Mouse (Mus musculus) hindbrain, postnatal 0 days (tissue): ENCODE measurements around the gene Spn. TPM values are rescaled to one million over a fixed set of nuclear protein-coding genes. Genes with fewer than 3 reads are reported as not detected.

Experiments used
- ATAC-seq: fragments of 200-750 bp; cut with Nextera tagmentation; 2 replicates; pipeline ENCODE4 v1.8.0; 2017; ENCODE audit warnings: mild to moderate bottlenecking, moderate TSS enrichment, moderate library complexity
- DNase-seq: peaks from one replicate; pipeline ENCODE4 v3.0.0-alpha.2; 2015; ENCODE audit warnings: low spot score
- H3K27ac ChIP-seq: fragments of 300-500 bp; sonication (generic); 2 replicates; pipeline ENCODE4 v1.5.1; 2014; ENCODE audit warnings: mild to moderate bottlenecking
- H3K27me3 ChIP-seq: fragments of 300-500 bp; sonication (generic); 2 replicates; pipeline ENCODE4 v1.6.1; 2014; ENCODE audit warnings: low read length, mixed read lengths; ENCODE audit not compliant: insufficient read depth
- H3K36me3 ChIP-seq: fragments of 300-500 bp; sonication (generic); 2 replicates; pipeline ENCODE4 v1.6.1; 2014; ENCODE audit warnings: low read length, mixed read lengths; ENCODE audit not compliant: insufficient read depth
- H3K4me1 ChIP-seq: fragments of 300-500 bp; sonication (generic); 2 replicates; pipeline ENCODE4 v1.6.1; 2014; ENCODE audit warnings: antibody characterized with exemption, low read length, mixed read lengths; ENCODE audit not compliant: insufficient read depth
- H3K4me2 ChIP-seq: fragments of 300-500 bp; sonication (generic); 2 replicates; pipeline ENCODE4 v1.6.1; 2014; ENCODE audit warnings: low read depth, mild to moderate bottlenecking, low read length, moderate library complexity, mixed read lengths
- H3K4me3 ChIP-seq: fragments of 300-500 bp; sonication (generic); 2 replicates; pipeline ENCODE4 v1.5.1; 2014; ENCODE audit warnings: low read length
- H3K9ac ChIP-seq: fragments of 300-500 bp; sonication (generic); replicated peaks from 2 replicates; pipeline ENCODE4 v1.6.1; 2014; ENCODE audit warnings: mild to moderate bottlenecking, low read length, moderate library complexity, mixed read lengths
- H3K9me3 ChIP-seq: fragments of 300-500 bp; sonication (generic); 2 replicates; pipeline ENCODE4 v1.6.1; 2016; ENCODE audit warnings: low read length, mixed read lengths
- CTCF ChIP-seq: IDR thresholded peaks from 2 replicates; pipeline ENCODE4 v1.5.1; 2016; ENCODE audit warnings: antibody characterized with exemption, control low read depth, low read depth
- WGBS: fragments of 180-500 bp; shearing (Covaris S2); extraction: QIAGEN DNeasy Blood & Tissue Kit; methylation state at CpG from one replicate; pipeline ENCODE4 v1.1.7; 2014; 5-methylcytosine and 5-hydroxymethylcytosine counted together
- polyA plus RNA-seq: library from polyadenylated mRNA; unstranded; fragments of >200 nt; fragmentation: Nextera tagmentation; extraction: Ambion mirVana; gene quantifications from 2 replicates; pipeline ENCODE4 v1.2.1, GENCODE M21; 2015
- total RNA-seq: library from RNA; depleted of rRNA; stranded (reverse); fragments of >200 nt; gene quantifications from 2 replicates; pipeline ENCODE4 v1.2.3, GENCODE M21; 2014

Spn gene
- total and polyA plus RNA-seq, 2 experiments from 2014 or later = 0.09 to 0.21 TPM

DNA sequence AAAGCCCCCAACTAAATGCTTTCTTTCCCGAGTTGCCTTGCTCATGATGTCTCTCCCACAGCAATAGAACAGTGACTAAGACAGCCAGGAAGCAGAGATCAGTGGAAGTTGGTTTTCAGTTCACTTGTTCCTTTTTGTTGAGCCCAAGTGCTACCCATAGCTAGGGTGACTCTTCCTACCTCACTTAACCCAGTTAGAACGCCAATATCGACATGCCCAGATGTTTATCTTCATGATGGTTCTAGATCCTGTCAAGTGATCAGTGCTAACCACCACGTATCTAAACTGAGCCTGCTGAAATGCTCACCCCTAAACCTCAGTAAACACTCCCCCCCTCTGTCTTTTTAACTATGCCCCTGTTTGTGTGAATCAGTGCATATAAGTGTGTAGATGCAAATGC is 38.1 kb downstream of the Spn start:
- H3K27ac ChIP-seq = no peak overlapping the region
- no peak overlapping the region for H3K9ac ChIP-seq
- H3K4me2 ChIP-seq = no peak overlapping the region
- 89% methylated on average over 4 of the region's 4 CpGs for WGBS
- H3K27me3 ChIP-seq = no peaks in the 10 kb centered on the region
- DNase-seq = no peak
- 0 out of 2 replicates have a peak, but pooled peaks cover 3% of the 10 kb centered on the region for H3K4me1 ChIP-seq
- no peak for TF ChIP-seq CTCF
- no peak overlapping the region for H3K4me3 ChIP-seq
- H3K9me3 ChIP-seq = no peaks in the 10 kb centered on the region
- H3K36me3 ChIP-seq = no peaks in the 10 kb centered on the region
- no peak for ATAC-seq

DNA sequence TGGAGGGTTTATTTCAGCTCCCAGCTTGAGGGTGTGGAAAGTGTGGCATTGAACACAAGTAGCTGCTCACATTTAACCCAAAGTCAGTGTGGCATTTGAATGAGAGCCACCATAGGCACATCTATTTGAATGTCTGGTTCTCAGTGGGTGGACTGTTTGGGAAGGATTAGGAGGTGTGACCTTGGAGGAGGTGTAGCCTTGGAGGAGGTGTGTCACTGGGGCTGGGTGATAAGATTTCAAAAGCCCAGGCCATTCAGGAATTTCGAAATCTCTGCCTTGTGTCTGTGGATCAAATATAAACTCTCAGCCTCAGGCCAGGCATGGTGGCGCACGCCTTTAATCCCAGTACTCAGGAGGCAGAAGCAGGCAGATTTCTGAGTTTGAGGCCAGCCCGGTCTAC is 38.7 kb downstream of the Spn start:
- H3K27ac ChIP-seq = no peak overlapping the region
- H3K36me3 ChIP-seq = no peaks in the 10 kb centered on the region
- no peak for TF ChIP-seq CTCF
- H3K4me2 ChIP-seq = no peak overlapping the region
- WGBS = 87% methylated on average over 4 of the region's 4 CpGs
- no peaks in the 10 kb centered on the region for H3K27me3 ChIP-seq
- H3K9me3 ChIP-seq = no peaks in the 10 kb centered on the region
- 0 out of 2 replicates have a peak, but pooled peaks cover 1% of the 10 kb centered on the region for H3K4me1 ChIP-seq
- no peak for ATAC-seq
- DNase-seq = no peak
- H3K9ac ChIP-seq = no peak overlapping the region
- no peak overlapping the region for H3K4me3 ChIP-seq

DNA sequence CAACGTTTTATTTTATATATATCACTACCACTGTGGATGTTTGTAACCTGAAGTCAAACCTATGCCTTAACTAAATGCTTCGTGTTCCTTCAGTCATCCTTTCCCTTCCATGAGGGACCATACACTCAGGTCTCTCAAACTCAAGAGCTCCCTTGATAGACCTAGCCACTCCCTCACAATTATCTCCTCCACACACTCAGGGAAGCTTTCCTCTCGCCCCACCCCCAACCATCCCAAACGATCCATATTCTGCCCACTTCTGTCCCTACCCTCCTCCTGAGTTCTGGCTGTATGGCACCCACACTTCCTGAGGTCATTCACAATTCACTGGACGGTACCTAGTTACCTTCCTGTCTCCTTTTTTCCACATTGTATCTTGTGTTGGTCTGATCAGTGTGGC is 39.1 kb downstream of the Spn start:
- H3K9me3 ChIP-seq = no peaks in the 10 kb centered on the region
- no peak overlapping the region for H3K27ac ChIP-seq
- H3K4me2 ChIP-seq = no peak overlapping the region
- H3K4me3 ChIP-seq = no peak overlapping the region
- TF ChIP-seq CTCF = no peak
- H3K36me3 ChIP-seq = no peaks in the 10 kb centered on the region
- DNase-seq (no peak), ATAC-seq (no peak)
- no peak overlapping the region for H3K9ac ChIP-seq
- no peaks in the 10 kb centered on the region for H3K27me3 ChIP-seq
- H3K4me1 ChIP-seq = no peaks in the 10 kb centered on the region
- WGBS = 89% methylated on average over 5 of the region's 5 CpGs

DNA sequence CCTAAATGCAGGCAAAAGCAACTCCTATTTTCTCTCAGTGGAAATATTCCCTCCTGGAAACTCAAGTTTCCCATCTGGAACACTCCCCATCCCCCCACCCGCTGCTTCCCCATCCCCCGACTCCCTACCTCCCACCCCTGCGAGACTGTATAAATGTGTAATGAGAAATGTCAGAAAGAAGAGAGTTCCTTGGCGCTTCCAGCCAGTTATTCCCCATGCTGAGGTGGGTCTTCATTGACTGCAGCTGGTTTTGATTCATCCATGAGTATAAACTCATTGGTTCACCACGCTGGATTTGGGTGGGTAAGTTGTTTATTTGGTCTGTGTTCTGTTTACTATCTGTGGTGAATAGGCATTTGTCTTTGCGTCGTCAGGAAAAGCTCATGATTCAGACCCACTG is 41.2 kb downstream of the Spn start:
- Histone ChIP-seq H3K27ac (no peak overlapping the region), H3K9me3 (no peaks in the 10 kb centered on the region), H3K36me3 (no peaks in the 10 kb centered on the region), H3K4me2 (no peak overlapping the region), H3K4me1 (no peaks in the 10 kb centered on the region), H3K9ac (no peak overlapping the region), H3K4me3 (no peak overlapping the region), H3K27me3 (no peaks in the 10 kb centered on the region)
- DNase-seq (no peak), ATAC-seq (no peak)
- WGBS = 73% methylated on average over 7 of the region's 7 CpGs
- TF ChIP-seq CTCF = no peak

DNA sequence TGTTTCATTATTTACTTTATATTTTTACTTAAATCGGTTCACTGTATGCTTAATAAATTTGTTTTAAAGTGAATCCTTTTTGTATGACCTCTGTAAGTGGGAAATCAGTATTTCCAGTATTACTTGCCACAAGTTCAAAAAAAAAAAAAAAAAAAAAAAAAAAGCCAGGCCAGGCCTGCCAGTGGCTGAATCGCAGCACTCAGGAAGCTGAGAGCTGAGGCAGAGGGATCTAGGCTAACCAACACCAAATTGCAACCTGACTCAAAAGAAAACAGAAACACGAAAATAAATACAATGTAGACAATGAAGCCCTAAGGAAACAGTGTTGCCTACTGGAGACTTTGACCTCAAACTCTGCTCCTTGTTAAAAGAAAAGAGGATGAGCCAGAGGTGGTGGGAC is 43.7 kb downstream of the Spn start:
- no peak overlapping the region for H3K4me2 ChIP-seq
- no peak overlapping the region for H3K9ac ChIP-seq
- H3K36me3 ChIP-seq = no peaks in the 10 kb centered on the region
- H3K4me1 ChIP-seq = no peaks in the 10 kb centered on the region
- 82% methylated on average over 3 of the region's 3 CpGs for WGBS
- no peaks in the 10 kb centered on the region for H3K27me3 ChIP-seq
- DNase-seq (no peak), ATAC-seq (no peak)
- H3K4me3 ChIP-seq = no peak overlapping the region
- no peak for TF ChIP-seq CTCF
- H3K9me3 ChIP-seq = no peaks in the 10 kb centered on the region
- H3K27ac ChIP-seq = no peak overlapping the region

DNA sequence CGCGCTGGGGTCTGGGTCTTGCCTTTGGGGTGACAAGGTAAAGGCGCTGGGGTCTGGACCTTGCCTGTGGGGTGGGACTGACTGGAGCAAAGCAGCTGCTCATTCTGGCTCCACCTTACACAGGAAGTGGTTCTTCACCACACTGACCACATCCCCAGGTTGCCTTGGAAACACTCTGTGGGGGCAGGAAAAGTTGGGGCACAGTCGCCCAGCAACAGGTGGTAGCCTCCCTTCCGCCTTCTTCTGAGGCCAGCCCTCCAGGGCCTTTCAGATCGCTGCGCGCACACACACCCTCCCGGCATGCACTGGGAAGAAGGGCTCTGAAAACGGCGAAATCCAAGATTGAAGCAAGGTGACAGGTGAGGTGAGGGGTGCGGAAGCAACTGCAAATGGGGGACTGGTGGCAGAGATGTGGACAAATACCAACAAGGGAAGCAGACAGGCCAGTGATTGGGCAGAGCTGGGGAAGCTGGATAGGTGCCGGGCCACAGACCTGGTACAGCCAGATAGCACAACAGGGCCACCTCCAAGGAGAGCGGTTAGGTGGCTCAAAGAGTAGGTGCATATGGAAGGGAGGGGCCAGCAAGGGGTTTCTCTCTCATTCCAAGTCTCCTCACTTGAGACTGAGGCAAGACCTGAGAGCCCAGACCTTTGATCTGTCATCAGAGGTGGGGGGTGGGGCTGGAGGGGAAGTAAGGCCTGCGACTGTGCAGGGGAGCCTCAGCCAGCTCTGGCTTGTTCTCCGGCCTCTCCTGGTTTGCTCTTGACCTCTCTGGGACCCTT is 46.3 kb downstream of the Spn start, which contains the start of gene AI467606:
AI467606 (plus strand) TSS at position 246 of the 783 bp plus-strand sequence.
- Histone ChIP-seq H3K4me2 (peak within 1 kb of the TSS; percentile 16; the same call in 1 of the 2 replicates), H3K27ac (no peak within 1 kb of the TSS), H3K4me3 (no peak within 1 kb of the TSS), H3K9me3 (no peaks in the 10 kb centered on the region), H3K36me3 (no peaks in the 10 kb centered on the region), H3K4me1 (no peaks in the 10 kb centered on the region), H3K9ac (no peak within 1 kb of the TSS), H3K27me3 (no peaks in the 10 kb centered on the region)
- no peak for TF ChIP-seq CTCF
- DNase-seq = no peak
- 75% methylated on average over 16 of the region's 16 CpGs for WGBS
- ATAC-seq = no peak
